Mouse (Mus musculus) stomach, embryonic 16.5 days (tissue): Measurements from ENCODE around the gene Timp1. TPM values are rescaled to one million over a fixed set of nuclear protein-coding genes. Genes with fewer than 3 reads are reported as not detected.

Experiments used
- ATAC-seq: fragments of 200-750 bp; cut with Nextera tagmentation; 2 replicates; pipeline ENCODE4 v1.8.0; 2017; ENCODE audit warnings: moderate number of reproducible peaks, moderate TSS enrichment; ENCODE audit not compliant: insufficient read depth, low FRiP score
- H3K27ac ChIP-seq: fragments of 300-500 bp; sonication (generic); 2 replicates; pipeline ENCODE4 v1.5.1; 2014; ENCODE audit warnings: low read length
- H3K27me3 ChIP-seq: fragments of 300-500 bp; sonication (generic); 2 replicates; pipeline ENCODE4 v1.6.1; 2014; ENCODE audit warnings: low read length, control low read depth, mixed read lengths; ENCODE audit not compliant: control insufficient read depth, insufficient read depth
- H3K36me3 ChIP-seq: fragments of 300-500 bp; sonication (generic); 2 replicates; pipeline ENCODE4 v1.6.1; 2014; ENCODE audit warnings: low read length; ENCODE audit not compliant: control insufficient read depth, insufficient read depth
- H3K4me1 ChIP-seq: fragments of 300-500 bp; sonication (generic); 2 replicates; pipeline ENCODE4 v1.6.1; 2014; ENCODE audit warnings: low read length, control low read depth, mixed read lengths; ENCODE audit not compliant: control insufficient read depth, insufficient read depth
- H3K4me2 ChIP-seq: fragments of 300-500 bp; sonication (generic); 2 replicates; pipeline ENCODE4 v1.6.1; 2014; ENCODE audit warnings: low read depth, low read length, mixed read lengths
- H3K4me3 ChIP-seq: fragments of 300-500 bp; sonication (generic); replicated peaks from 2 replicates; pipeline ENCODE4 v1.5.1; 2014; ENCODE audit warnings: mild to moderate bottlenecking, low read length
- H3K9ac ChIP-seq: fragments of 300-500 bp; sonication (generic); 2 replicates; pipeline ENCODE4 v1.6.1; 2014; ENCODE audit warnings: low read length
- H3K9me3 ChIP-seq: fragments of 300-500 bp; sonication (generic); replicated peaks from 2 replicates; pipeline ENCODE4 v1.6.1; 2016; ENCODE audit warnings: low read length, control low read depth; ENCODE audit not compliant: control insufficient read depth
- WGBS: fragments of 180-500 bp; shearing (Covaris S2); extraction: QIAGEN DNeasy Blood & Tissue Kit; methylation state at CpG from one replicate; pipeline ENCODE4 v1.1.7; 2014; 5-methylcytosine and 5-hydroxymethylcytosine counted together
- polyA plus RNA-seq: library from polyadenylated mRNA; unstranded; fragments of >200 nt; fragmentation: Nextera tagmentation; extraction: Ambion mirVana; gene quantifications from 2 replicates; pipeline ENCODE4 v1.2.1, GENCODE M21; 2015

Gene Timp1
- polyA plus RNA-seq: 18.8 and 19.3 TPM in 2 replicates

DNA sequence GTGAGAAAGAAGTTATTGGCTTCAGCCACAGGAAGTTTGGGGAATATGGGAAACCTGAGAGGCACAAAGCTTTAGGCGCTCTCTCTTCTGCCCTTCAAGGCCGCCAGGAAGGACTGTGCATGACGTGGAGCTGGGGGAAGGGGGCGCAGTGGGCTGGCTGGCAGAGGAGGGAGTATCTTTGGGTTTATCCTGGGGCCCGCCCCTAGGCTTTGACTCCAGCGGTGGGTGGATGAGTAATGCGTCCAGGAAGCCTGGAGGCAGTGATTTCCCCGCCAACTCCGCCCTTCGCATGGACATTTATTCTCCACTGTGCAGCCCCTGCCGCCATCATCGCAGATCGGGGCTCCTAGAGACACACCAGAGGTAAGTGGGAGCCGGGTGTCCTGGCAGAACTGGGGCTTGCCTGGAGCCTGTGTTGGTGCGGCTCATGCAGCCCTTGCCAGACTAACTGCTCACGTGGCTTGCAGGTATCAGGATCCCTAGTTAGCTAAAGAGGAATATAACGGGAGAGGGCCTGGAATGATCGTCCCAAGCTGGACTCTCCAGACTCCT, at the start of gene Timp1:
TSS of gene Timp1 (plus strand) at position 205 of the 552 bp plus-strand sequence.
- H3K4me3 ChIP-seq: peak within 1 kb of the TSS; percentile 46
- 13% methylated on average over 17 of the region's 18 CpGs for WGBS
- H3K4me2 ChIP-seq: peak within 1 kb of the TSS; percentile 57
- no peaks in the 10 kb centered on the region for H3K36me3 ChIP-seq
- peak; percentile 88 for ATAC-seq
- H3K27me3 ChIP-seq: no peaks in the 10 kb centered on the region
- no peaks in the 10 kb centered on the region for H3K9me3 ChIP-seq
- H3K4me1 ChIP-seq: no peaks in the 10 kb centered on the region
- H3K27ac ChIP-seq: no peak within 1 kb of the TSS
- H3K9ac ChIP-seq: peak within 1 kb of the TSS; percentile 54; the same call in 1 of the 2 replicates

DNA sequence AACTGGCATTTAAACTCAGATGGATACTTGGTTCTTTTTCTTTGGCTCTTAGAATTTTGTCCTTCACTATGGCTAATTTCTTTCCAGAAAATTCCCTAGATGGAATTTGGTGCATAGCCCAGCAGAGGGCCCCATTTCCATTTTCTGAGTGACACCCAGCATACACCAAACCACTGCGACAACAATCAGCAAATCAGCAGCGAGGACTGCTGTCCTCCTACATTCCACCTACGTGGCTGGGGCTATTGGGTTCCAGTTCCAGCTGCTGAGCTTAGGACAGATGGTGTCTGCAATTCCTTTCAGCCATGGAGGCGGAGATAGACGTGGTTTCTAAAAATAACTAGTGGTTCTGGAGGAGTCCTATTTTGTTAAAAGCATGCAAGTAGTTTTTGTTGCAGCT, 41.0 kb upstream of the Timp1 start:
- no peaks in the 10 kb centered on the region for H3K4me1 ChIP-seq
- 13% methylated on average over 5 of the region's 5 CpGs for WGBS
- no peak overlapping the region for H3K27ac ChIP-seq
- no peak overlapping the region for H3K4me2 ChIP-seq
- H3K4me3 ChIP-seq: no peak overlapping the region
- no peaks in the 10 kb centered on the region for H3K9me3 ChIP-seq
- H3K27me3 ChIP-seq: no peaks in the 10 kb centered on the region
- H3K36me3 ChIP-seq: no peaks in the 10 kb centered on the region
- no peak overlapping the region for H3K9ac ChIP-seq
- peak; percentile 88; the same call in 1 of the 2 replicates for ATAC-seq

DNA sequence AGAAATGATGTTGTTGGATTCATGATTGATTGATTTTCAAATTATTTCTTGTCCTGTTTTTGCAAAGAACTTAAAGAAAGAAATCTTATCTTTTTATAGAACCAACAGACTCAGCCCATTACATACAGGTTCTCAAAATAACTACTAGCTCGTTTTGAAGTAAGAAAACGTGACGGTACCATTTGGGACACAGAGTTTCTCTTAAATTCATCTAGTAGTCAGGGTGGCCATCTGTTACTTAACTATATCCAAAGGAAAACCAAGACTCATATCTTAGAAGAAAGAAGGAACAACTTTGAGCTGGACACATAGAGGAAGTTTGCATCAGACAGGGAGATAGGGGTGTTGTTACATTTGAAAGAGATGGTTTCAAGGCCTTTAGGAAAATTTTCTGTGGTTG, 22.7 kb upstream of the Timp1 start:
- H3K4me3 ChIP-seq: no peak overlapping the region
- H3K27me3 ChIP-seq: no peaks in the 10 kb centered on the region
- no peak overlapping the region for H3K27ac ChIP-seq
- no peak for ATAC-seq
- no peak overlapping the region for H3K4me2 ChIP-seq
- H3K36me3 ChIP-seq: no peaks in the 10 kb centered on the region
- 83% methylated on average over 3 of the region's 3 CpGs for WGBS
- H3K9ac ChIP-seq: no peak overlapping the region
- H3K4me1 ChIP-seq: no peaks in the 10 kb centered on the region
- H3K9me3 ChIP-seq: no peaks in the 10 kb centered on the region

DNA sequence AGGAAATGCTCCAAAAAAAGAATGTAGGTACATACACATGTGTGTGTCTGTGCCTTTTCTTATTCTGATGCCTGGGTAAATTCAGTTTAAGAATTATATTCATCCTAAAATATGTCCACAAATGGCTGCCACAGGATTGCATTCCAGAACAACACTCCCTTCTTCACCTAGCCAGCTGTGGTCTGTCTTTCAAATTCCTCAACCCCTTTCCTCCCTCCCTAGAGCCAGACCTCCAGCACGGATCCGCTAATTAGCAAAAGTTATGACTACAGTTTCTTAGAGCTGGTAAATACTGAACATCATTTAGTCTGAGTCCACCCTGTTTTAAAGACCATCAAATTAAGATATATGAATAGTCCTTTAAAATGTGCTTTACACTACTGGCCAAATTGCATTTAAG, 22.1 kb upstream of the Timp1 start:
- Histone ChIP-seq H3K9me3 (no peaks in the 10 kb centered on the region), H3K36me3 (no peaks in the 10 kb centered on the region), H3K4me2 (peak overlapping the region; percentile 40; the same call in 1 of the 2 replicates), H3K4me1 (no peaks in the 10 kb centered on the region), H3K9ac (no peak overlapping the region; the same call in 1 of the 2 replicates), H3K4me3 (peak overlapping the region; percentile 68), H3K27me3 (no peaks in the 10 kb centered on the region), H3K27ac (peak overlapping the region; percentile 51)
- WGBS: 14% methylated on average over 2 of the region's 2 CpGs
- ATAC-seq: peak; percentile 14; the same call in 1 of the 2 replicates

DNA sequence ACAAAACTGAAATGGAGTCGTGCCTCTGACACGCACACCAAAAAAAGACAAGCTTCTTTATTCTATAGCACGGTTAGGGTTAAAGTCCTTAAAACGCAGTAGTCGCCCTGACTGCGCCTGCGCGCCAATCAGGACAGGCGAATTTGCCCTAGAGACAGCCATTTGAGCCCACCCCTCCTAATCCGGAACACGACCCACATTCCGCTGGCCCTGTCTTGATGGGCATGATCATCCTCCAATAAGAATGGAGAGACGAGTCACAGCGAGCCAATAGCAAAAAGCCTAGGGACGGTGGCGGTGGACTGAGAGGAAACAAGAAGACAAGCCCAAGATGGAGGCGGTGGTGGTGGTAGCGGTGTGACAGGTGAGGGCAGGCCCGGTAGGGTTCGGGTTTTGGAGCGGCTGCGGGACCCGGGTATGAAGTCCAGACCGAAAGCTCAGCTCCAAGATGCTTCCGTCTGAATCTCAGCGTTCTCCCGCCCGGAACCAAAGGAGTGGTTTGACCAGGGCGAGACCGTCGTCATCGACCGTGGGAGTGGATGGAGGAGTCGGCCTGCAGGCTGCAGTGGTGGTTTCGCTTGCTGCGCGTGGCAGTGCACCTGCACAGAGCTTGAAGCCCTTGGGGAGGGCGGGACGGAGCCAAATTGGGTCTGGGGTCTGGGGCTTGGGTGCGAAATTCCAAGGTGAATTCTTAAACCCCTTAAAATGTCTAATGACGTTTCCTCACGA, 21.5 kb upstream of the Timp1 start:
- H3K27me3 ChIP-seq: no peaks in the 10 kb centered on the region
- peak; percentile 98 for ATAC-seq
- H3K27ac ChIP-seq: peak overlapping the region; percentile 51
- peak overlapping the region; percentile 65 for H3K4me2 ChIP-seq
- H3K9ac ChIP-seq: peak overlapping the region; percentile 71
- peak overlapping the region; percentile 68 for H3K4me3 ChIP-seq
- no peaks in the 10 kb centered on the region for H3K9me3 ChIP-seq
- no peaks in the 10 kb centered on the region for H3K4me1 ChIP-seq
- WGBS: 14% methylated on average over 42 of the region's 42 CpGs
- no peaks in the 10 kb centered on the region for H3K36me3 ChIP-seq

DNA sequence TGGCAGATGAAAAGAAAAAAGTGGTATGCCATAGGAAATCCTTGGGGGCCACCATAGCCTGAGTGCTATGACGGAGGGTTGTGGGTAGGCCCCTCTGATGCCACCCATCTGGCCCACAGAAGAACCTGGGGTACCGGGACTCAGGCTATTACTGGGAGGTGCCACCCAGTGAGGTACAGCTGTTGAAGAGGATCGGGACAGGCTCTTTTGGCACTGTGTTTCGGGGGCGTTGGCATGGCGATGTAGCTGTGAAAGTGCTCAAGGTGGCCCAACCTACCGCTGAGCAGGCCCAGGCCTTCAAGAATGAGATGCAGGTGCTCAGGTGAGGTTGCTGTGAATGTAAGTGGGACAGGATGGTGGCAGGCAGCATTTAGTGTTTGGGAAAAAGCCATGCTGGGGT, 16.2 kb upstream of the Timp1 start:
- 92% methylated on average over 7 of the region's 7 CpGs for WGBS
- H3K27me3 ChIP-seq: no peaks in the 10 kb centered on the region
- H3K4me1 ChIP-seq: no peaks in the 10 kb centered on the region
- ATAC-seq: no peak
- no peak overlapping the region for H3K4me3 ChIP-seq
- H3K36me3 ChIP-seq: peaks cover 6% of the 10 kb centered on the region; the same call in 1 of the 2 replicates
- no peak overlapping the region for H3K9ac ChIP-seq
- no peak overlapping the region for H3K4me2 ChIP-seq
- H3K9me3 ChIP-seq: no peaks in the 10 kb centered on the region
- H3K27ac ChIP-seq: no peak overlapping the region

DNA sequence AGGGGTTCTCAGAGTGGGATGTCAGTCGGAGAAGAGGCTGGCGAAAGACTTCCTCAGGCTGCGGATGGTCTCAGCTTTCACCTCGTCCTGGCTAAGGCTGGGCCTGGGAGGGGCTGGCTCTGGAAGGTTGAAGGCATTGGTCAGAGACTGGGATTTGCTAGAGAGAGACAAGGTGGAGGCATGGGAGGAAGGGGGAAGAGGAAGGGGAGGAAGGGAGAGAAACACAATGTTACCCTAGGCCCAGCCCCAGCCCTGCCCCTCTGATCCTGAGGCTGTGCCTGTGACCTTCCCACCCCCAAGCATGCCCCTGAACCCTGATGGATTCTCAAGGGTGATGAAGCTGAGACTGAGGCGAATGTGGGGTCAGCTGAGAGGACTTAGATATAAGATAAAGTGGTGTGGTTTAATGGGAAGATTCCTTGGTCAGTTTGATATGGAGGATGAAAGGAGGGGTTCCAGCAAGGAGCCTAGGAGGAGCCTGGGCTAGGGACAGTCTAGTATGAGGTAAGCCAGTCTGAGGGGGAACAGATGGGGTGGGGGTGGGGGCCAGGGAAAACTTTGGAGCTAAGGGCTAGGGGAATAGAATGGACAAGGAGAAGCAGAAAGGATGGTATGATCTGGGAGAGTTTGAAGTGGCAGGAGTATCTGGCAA, 8.4 kb upstream of the Timp1 start:
- Histone ChIP-seq H3K27me3 (no peaks in the 10 kb centered on the region), H3K27ac (no peak overlapping the region), H3K4me1 (peaks cover 3% of the 10 kb centered on the region; the same call in 1 of the 2 replicates), H3K4me3 (no peak overlapping the region), H3K9me3 (no peaks in the 10 kb centered on the region; the same call in 1 of the 2 replicates), H3K4me2 (no peak overlapping the region), H3K9ac (no peak overlapping the region), H3K36me3 (peaks cover 6% of the 10 kb centered on the region; the same call in 1 of the 2 replicates)
- 48% methylated on average over 5 of the region's 5 CpGs for WGBS
- ATAC-seq: no peak

DNA sequence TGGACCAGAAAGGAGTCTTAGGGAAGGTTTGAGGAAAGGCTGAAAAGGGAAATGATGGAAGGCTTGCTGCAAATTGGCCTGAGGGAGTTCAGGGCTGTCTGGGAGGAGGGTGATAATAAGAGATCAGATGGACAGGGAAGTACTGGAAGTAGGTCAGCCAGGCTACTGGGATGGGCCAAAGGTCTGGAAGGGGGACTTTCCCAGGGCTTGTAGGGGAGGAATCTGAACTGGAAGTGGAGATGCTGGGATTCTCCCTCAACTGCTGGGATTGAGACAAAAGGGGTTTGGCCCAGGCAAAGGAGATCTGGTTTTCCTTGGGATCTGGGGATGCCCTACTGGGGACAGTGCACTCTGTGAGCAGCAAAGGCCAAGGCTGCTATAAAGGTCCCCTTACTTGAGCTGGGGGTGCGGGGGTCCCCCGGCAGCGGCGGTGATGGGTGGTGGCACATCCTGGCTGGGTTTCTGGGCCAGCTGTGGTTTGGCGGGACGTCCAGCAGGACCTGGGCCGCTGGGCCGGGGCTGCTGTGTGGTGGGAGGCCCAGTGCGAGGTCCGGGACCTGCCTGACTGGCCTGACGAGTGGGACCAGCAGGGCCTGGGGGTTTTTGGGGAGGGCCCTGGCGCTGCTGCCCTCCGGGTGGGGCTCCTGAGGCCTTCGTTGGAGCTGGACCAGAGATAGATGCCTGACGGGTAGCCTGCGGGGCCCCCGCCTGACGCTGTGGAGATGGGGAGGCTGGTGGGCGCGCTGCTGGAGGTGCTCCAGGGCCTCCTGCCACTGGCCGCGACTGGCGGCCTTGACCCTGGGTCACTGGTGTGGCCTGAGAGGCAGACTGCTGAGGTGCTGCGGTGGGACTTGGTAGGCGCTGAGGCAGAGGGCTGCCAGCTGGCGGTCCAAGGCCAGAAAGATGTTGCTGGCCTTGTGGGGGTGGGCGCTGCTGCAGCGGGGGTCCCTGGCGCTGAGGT, 7.6 kb upstream of the Timp1 start:
- peaks cover 6% of the 10 kb centered on the region; the same call in 1 of the 2 replicates for H3K36me3 ChIP-seq
- no peaks in the 10 kb centered on the region; the same call in 1 of the 2 replicates for H3K9me3 ChIP-seq
- peaks cover 3% of the 10 kb centered on the region; the same call in 1 of the 2 replicates for H3K4me1 ChIP-seq
- ATAC-seq: no peak; the same call in none of the 2 replicates
- WGBS: 26% methylated on average over 23 of the region's 29 CpGs
- H3K9ac ChIP-seq: no peak overlapping the region
- H3K4me2 ChIP-seq: peak overlapping the region; percentile 19; the same call in 1 of the 2 replicates
- no peak overlapping the region for H3K4me3 ChIP-seq
- H3K27me3 ChIP-seq: no peaks in the 10 kb centered on the region
- no peak overlapping the region for H3K27ac ChIP-seq
